Mouse (Mus musculus) lung, adult 18-20 months (tissue): ENCODE data around the gene Dusp18.
"Not testable (repeated sequence)": the region's sequence is repeated elsewhere in the genome, so short reads cannot be mapped to it uniquely, and the experiment has no call there.

Experiments
- DNase-seq, 2 experiments: peaks; one replicate each; pipeline ENCODE4 v3.0.0; 2022; ENCODE audit warnings: mixed read lengths in 2 of 2

The Dusp18 gene

GRCm38 (mm10) chr11:3895458-3895857 is 418 bp downstream of the Dusp18 start:
- DNase-seq: peak in 1 of 2 experiments; percentile 19

DNA sequence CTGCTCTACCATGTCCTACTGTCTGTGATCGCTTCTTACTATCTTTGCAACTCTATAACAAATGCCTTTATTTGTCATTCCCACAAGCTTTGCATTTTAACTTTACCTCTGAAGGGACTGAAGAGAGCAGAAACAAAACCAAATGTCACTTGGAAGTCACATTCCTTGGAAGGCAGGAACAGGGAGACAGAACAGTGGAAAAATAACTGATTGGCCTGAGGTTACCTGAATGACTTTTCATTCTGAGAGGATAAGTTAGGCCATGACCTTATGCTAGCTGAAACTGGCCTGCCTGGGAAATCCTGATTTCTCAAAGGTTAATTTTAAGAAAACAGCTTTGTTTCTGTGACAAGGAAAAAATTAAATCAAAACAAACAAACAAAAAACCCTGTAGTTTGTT is 893 bp downstream of the Dusp18 start:
- DNase-seq: no peak

GRCm38 (mm10) chr11:3900296-3900695 is 5.3 kb downstream of the Dusp18 start:
- no peak for DNase-seq

- DNase-seq: peak in 1 of 2 experiments; percentile 53
These were observed 7.5 kb downstream of the Dusp18 start for GRCm38 (mm10) chr11:3902516-3902915.

DNA sequence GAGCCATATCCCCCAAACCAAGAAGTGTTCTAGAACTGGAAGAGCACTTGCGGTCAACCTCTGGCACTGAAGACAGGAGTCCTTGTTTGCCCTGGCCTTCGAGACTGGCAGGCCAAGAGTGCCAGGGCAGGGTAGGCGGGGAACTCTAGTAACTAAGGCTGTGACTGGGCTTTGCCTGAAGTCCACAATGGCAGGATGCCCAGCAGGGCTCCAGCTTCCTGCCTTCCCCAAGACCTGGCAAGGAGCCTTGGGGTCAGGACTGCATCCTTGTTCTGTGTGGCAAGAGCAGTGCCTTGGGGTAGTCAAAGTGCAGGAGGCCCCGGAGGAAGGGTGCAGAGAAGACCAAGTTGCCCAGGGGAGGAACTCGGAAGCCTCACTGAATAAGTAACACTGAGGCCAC is 8.0 kb downstream of the Dusp18 start:
- peak; percentile 93 to 96 for DNase-seq

DNA sequence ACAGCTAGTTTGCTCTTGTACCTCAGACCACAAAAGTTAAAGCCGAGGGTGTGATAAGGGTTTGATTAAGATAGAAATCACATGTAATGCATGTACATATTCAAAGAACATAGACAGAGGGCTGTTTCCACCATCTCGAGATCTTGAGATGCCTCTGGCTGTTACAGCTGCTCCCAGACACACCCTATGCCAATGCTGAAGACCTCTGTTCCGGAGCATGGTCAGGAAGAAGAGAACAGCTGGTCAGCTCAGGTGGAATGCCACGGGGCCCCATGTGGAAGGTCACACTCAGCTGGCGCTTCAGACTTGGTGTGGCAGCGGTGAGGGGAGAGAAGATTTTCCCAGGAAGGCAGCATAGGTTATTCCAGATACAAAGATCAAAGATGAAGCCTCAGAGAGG is 9.6 kb downstream of the Dusp18 start:
- no peak for DNase-seq

DNA sequence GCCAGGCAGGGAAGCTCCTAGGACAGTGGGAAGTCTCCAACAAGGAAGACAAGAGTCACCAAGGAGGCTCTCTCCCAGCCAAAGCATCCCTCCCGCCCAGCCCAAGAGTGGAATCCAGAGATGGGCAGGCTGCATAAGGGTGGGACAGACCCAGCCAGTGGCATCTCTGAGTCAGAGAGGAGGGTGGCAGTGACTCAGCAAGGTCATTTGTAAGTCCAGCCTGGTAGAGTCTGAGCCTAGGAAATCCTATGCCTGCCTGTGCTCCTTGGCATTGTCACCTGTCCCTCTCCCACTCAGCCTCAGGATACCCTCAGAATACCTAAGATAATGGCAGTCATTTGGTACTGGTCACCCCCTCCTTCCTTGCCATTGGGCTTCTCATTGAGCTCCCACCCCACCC is 10.4 kb downstream of the Dusp18 start:
- DNase-seq: no peak

- DNase-seq: no peak
These were observed 14.2 kb downstream of the Dusp18 start for GRCm38 (mm10) chr11:3909236-3909635.

GRCm38 (mm10) chr11:3910513-3911310 is 15.7 kb downstream of the Dusp18 start:
- peak; percentile 42 to 56 for DNase-seq

- not testable (repeated sequence) for DNase-seq
These were observed 16.4 kb downstream of the Dusp18 start for GRCm38 (mm10) chr11:3911440-3911839.

DNA sequence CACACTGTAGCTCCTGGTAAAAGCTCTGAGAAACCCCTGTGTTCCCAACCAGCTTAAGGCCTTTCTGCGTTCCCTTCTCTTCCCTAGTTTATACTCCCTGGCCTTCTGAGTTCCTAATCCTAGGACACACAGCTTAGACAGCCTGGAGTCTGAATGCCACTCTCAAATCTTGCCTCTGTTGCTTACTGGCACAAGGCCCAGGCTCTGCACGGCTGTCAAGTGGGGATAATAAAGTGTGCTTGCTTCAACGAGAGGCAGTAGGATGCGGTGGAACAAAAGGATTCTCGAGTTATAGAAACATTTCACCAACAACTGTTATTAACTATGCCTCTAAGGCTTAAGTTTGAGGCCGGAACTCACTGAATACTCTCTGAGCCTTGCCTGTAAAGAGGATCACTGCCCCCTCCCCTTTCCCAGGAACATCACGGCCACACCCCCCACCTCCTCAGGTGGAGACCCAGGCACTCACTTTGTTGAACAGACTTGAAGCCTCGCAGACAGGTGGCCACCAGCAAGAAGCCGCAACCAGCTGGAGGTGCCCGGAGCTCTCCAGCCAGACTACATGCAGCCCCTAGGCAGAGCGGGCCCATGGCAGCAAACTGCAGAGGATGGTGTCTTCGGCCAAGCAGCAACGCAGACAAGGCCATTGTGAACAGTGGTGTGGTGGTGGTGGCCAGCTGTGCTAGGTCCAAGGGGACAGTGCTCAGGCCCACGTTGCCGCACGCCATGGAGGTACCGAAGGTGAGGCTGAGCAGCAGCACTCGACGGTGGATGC is 17.2 kb downstream of the Dusp18 start:
- peak in 1 of 2 experiments; percentile 46 for DNase-seq

DNA sequence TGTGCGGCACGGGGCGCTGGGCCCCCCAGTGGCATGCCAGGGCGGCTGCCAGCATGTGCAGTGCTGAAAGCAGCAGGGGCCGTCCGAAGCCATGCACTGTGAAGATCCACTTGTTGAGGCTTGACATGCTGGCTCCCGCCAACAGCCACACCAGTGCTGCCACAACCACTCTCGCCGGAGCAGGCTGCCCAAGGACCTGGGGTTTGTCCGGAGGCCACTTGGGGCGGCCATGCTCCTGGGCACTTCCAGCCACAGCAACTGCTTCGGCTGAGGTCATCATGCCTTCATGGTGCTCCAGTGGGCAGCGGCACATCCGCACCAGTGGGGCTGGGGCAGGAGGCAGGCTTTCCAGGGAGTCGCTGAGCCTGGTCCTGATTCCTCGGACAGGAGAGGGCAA is 17.8 kb downstream of the Dusp18 start:
- peak; percentile 48 to 49 for DNase-seq

- DNase-seq: peak; percentile 97 to 98
These were observed 18.5 kb downstream of the Dusp18 start for GRCm38 (mm10) chr11:3913316-3914108.

GRCm38 (mm10) chr11:3914109-3914840 is 19.2 kb downstream of the Dusp18 start, which contains the start of gene Slc35e4:
Gene Slc35e4 (minus strand): TSS chr11:3914664.
- DNase-seq: peak; percentile 80 to 86

- DNase-seq: peak in 1 of 2 experiments; percentile 39
These were observed 23.7 kb downstream of the Dusp18 start for GRCm38 (mm10) chr11:3918738-3919137.

GRCm38 (mm10) chr11:3920476-3920875 is 25.4 kb downstream of the Dusp18 start:
- DNase-seq: no peak

DNA sequence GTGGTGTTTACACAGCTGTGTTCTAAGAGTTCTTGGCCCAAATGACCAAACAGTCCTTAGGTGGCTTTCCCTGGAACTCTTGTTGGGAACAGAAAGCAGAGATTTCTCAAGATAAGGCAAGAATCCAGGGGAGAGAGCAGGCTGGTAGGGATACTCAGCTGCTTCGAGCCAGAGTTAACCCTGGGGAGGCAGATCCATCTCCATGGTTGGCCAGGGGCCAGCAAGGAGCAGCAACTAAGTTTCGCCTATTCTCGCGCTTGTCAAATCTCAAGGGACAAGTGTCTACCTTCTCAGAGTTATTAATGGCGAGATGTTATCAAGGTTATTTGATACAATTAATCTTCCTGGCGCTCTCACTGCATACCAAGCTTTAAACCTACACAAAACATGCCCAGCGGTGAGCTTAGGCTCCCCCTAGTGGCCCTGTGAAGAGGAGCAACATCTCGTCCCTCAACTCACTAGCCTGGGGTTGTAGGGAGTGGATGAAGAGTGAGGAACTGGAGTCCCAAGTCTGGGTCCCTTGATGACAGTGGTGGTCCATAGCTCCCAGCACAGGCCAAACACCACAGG is 26.3 kb downstream of the Dusp18 start:
- DNase-seq: peak; percentile 40 to 69

- DNase-seq: no peak
These were observed 27.1 kb downstream of the Dusp18 start for GRCm38 (mm10) chr11:3922115-3922514.

- no peak for DNase-seq
These were observed 27.7 kb downstream of the Dusp18 start for GRCm38 (mm10) chr11:3922731-3923130.

DNA sequence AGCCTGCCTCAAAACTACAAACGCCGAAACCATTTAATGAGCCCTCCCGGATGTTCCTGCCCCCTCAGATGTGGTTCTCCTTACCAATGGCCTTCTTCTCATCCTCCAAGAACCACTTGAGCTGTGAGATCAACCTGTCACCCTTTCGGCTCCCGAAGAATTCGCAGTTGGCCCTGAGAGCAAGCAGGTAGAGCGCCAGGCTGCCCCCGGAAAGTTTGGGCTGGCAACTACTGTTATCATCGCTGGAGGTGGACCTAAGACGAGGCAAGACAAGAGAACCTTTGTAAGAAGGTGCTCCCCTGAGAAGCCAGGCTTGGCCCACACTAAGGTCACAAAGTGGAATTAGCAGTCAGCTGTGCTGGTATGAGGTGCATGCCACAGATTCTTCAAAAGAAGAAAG is 30.9 kb downstream of the Dusp18 start:
- no peak for DNase-seq

DNA sequence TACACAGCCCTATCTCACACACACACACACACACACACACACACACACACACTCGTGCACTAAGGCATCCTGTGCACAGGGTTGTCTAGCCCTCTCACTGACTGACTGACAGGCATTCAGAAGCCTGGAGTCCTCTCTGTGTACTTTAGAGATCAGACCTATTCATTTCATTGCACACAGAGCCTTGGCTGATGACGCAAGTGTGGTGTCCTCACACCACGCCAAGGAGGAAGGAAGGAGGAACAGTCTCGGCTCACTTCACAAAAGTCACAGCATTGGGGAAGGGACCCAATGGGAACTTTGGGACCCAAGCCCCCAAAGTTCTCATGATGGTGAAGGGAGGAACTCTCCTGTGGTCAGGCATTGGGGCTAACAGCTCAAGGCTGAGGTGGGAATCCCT is 35.0 kb downstream of the Dusp18 start:
- peak; percentile 43 to 69 for DNase-seq

DNA sequence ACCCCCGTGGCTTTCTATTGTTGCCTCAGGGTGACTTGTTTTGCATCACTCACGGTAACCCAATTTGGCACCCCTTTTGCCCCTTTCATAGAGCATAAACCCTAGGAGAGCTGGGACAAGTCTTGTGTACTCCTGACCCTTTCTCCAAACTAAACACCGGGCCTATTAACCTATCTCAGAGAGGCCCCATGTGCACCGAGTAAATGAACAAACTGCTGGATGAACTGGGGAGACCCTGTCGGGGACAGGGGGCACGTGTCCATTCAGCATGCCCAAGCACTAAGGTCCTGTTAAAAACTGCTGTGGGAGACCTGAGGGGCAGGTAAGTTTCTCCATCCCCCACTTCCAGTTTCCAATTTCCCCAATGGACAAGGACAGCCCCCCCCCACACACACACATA is 35.9 kb downstream of the Dusp18 start:
- DNase-seq: no peak
